Mouse (Mus musculus): ENCODE measurements at regions not wholly inside any gene's neighbourhood (a gene's known extent, or its start where the extent isn't known, plus 50 kb on each side); places are given as distances from the start of the nearest gene placed in this dataset.

- Histone ChIP-seq H3K4me2 (no peak overlapping the region), H3K9me3 (no peaks in the 10 kb centered on the region), H3K4me1 (no peaks in the 10 kb centered on the region), H3K27me3 (replicated peaks) (no peaks in the 10 kb centered on the region), H3K4me3 (replicated peaks) (no peak overlapping the region), H3K27ac (no peak overlapping the region), H3K36me3 (no peaks in the 10 kb centered on the region), H3K9ac (no peak overlapping the region)
- WGBS = 68% methylated on average over 4 of the region's 4 CpGs
- ATAC-seq (ENCODE audit: insufficient read depth, low FRiP score, low read depth) = no peak
These were observed 139.2 kb upstream of the Lpp start for GRCm38 (mm10) chr16:24254143-24254542.

GRCm38 (mm10) chr16:24247291-24247690, 146.0 kb upstream of the Lpp start:
- no peak overlapping the region for H3K9ac ChIP-seq
- H3K27me3 ChIP-seq (replicated peaks) = no peaks in the 10 kb centered on the region
- H3K4me2 ChIP-seq = no peak overlapping the region
- H3K4me1 ChIP-seq = no peaks in the 10 kb centered on the region
- H3K36me3 ChIP-seq = no peaks in the 10 kb centered on the region
- H3K27ac ChIP-seq = no peak overlapping the region
- 49% methylated on average over 5 of the region's 5 CpGs for WGBS
- ATAC-seq (ENCODE audit: insufficient read depth, low FRiP score, low read depth) = no peak
- no peak overlapping the region for H3K4me3 ChIP-seq (replicated peaks)
- H3K9me3 ChIP-seq = no peaks in the 10 kb centered on the region

DNA sequence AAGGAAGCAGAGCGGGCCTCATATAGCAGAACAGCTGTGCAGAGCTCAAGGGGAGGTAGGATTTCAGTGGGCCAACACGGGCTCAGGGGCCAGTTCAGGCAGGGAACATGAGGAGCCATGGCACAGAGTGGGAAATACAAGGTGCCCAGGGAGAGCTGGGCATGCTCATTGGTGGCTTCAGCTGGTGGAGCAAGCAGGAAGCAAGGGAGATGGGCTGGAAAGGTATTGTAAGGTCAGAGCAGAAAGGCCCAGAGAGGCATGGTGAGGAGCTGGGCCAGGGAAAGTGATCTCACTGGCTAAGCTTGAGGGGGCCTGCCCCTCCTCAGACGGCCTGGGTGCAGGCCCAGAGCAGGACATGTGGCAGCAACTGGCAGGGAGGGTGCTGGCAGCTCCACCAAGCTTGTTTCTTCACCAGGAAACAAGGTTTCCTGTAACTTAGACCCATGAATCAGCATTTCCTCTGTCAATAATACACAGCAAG, 155.2 kb upstream of the Lpp start:
- Histone ChIP-seq H3K27ac (no peak overlapping the region), H3K27me3 (replicated peaks) (no peaks in the 10 kb centered on the region), H3K4me3 (replicated peaks) (no peak overlapping the region), H3K4me2 (no peak overlapping the region), H3K36me3 (no peaks in the 10 kb centered on the region), H3K4me1 (peaks cover 3% of the 10 kb centered on the region; the same call in 1 of the 2 replicates), H3K9me3 (no peaks in the 10 kb centered on the region), H3K9ac (no peak overlapping the region)
- 54% methylated on average over 3 of the region's 3 CpGs for WGBS
- ATAC-seq (ENCODE audit: insufficient read depth, low FRiP score, low read depth) = no peak

DNA sequence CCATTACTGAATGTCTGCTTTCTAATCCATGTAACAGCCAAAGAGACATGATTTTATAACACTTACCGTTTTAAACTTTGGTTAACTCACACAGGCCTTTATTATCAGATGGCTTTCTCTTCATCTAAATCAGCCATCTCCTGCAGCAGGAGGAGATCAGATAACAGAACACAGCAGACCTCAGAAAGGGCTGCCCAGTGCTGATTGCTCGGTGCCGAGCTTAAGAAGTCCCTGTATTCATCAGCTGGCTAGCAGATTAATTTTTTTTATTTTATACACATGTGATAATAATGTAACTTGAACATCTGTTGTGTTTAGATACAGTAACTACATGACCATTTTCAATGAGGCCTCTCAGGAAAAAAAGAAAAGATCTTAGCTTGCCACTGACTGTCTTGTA, 155.9 kb upstream of the Lpp start:
- Histone ChIP-seq H3K27me3 (replicated peaks) (no peaks in the 10 kb centered on the region), H3K9me3 (no peaks in the 10 kb centered on the region), H3K36me3 (no peaks in the 10 kb centered on the region), H3K4me1 (peaks cover 3% of the 10 kb centered on the region; the same call in 1 of the 2 replicates), H3K27ac (no peak overlapping the region), H3K9ac (no peak overlapping the region), H3K4me2 (no peak overlapping the region), H3K4me3 (replicated peaks) (no peak overlapping the region)
- WGBS = 68% methylated on average over 3 of the region's 3 CpGs
- ATAC-seq (ENCODE audit: insufficient read depth, low FRiP score, low read depth) = no peak

GRCm38 (mm10) chr16:24237013-24237412, 156.3 kb upstream of the Lpp start:
- Histone ChIP-seq H3K9ac (no peak overlapping the region), H3K4me2 (no peak overlapping the region), H3K4me1 (peaks cover 3% of the 10 kb centered on the region; the same call in 1 of the 2 replicates), H3K4me3 (replicated peaks) (no peak overlapping the region), H3K27me3 (replicated peaks) (no peaks in the 10 kb centered on the region), H3K27ac (no peak overlapping the region), H3K9me3 (no peaks in the 10 kb centered on the region), H3K36me3 (no peaks in the 10 kb centered on the region)
- no peak for ATAC-seq (ENCODE audit: insufficient read depth, low FRiP score, low read depth)
- 92% methylated on average over 3 of the region's 3 CpGs for WGBS

GRCm38 (mm10) chr16:24236511-24236910, 156.8 kb upstream of the Lpp start:
- Histone ChIP-seq H3K36me3 (no peaks in the 10 kb centered on the region), H3K4me1 (peaks cover 5% of the 10 kb centered on the region; the same call in 1 of the 2 replicates), H3K4me3 (replicated peaks) (no peak overlapping the region), H3K4me2 (no peak overlapping the region), H3K27ac (no peak overlapping the region), H3K9me3 (no peaks in the 10 kb centered on the region), H3K27me3 (replicated peaks) (no peaks in the 10 kb centered on the region), H3K9ac (no peak overlapping the region)
- no peak for ATAC-seq (ENCODE audit: insufficient read depth, low FRiP score, low read depth)
- WGBS = 58% methylated on average over 3 of the region's 3 CpGs

DNA sequence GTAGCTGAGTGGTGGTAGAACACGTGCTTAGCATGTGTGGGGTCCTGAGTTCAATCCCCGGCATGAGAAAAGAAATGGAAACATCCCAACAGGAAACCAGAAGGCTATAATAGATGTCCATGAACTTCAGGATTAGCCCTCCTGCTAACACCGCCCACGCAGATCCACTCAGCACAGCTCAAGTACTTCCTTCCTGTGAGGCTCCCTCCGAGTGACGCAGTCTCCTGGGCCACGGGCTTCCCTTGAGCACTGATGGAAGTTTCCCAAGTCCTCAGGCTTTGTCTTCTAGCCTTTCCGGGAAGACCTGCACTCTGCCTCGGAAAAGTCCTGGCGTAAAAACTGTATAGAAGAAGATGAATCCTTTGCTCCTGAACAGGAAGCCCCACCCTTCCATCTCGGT, 158.5 kb upstream of the Lpp start:
- peaks cover 6% of the 10 kb centered on the region; the same call in 1 of the 2 replicates for H3K4me1 ChIP-seq
- no peak overlapping the region for H3K4me2 ChIP-seq
- no peaks in the 10 kb centered on the region for H3K27me3 ChIP-seq (replicated peaks)
- H3K36me3 ChIP-seq = no peaks in the 10 kb centered on the region
- H3K9ac ChIP-seq = no peak overlapping the region
- ATAC-seq (ENCODE audit: insufficient read depth, low FRiP score, low read depth) = no peak
- 79% methylated on average over 11 of the region's 11 CpGs for WGBS
- H3K27ac ChIP-seq = no peak overlapping the region
- H3K9me3 ChIP-seq = no peaks in the 10 kb centered on the region
- H3K4me3 ChIP-seq (replicated peaks) = no peak overlapping the region

- ATAC-seq (ENCODE audit: insufficient read depth, low FRiP score, low read depth) = no peak
These were observed 161.2 kb upstream of the Lpp start for GRCm38 (mm10) chr16:24232001-24232530.

GRCm38 (mm10) chr16:24231506-24231905, 161.8 kb upstream of the Lpp start:
- Histone ChIP-seq H3K4me3 (replicated peaks) (no peak overlapping the region), H3K4me2 (no peak overlapping the region), H3K9me3 (no peaks in the 10 kb centered on the region), H3K9ac (no peak overlapping the region), H3K4me1 (0 out of 2 replicates have a peak, but pooled peaks cover 4% of the 10 kb centered on the region), H3K36me3 (no peaks in the 10 kb centered on the region), H3K27ac (no peak overlapping the region), H3K27me3 (replicated peaks) (no peaks in the 10 kb centered on the region)
- ATAC-seq (ENCODE audit: insufficient read depth, low FRiP score, low read depth) = no peak
- 67% methylated on average over 5 of the region's 5 CpGs for WGBS

More at GRCm38 (mm10) chr16:24232001-24232530, 161.2 kb upstream of the Lpp start:
- no peaks in the 10 kb centered on the region for H3K36me3 ChIP-seq
- H3K4me2 ChIP-seq = no peak overlapping the region
- no peaks in the 10 kb centered on the region for H3K9me3 ChIP-seq
- H3K9ac ChIP-seq = no peak overlapping the region
- 0 out of 2 replicates have a peak, but pooled peaks cover 4% of the 10 kb centered on the region for H3K4me1 ChIP-seq
- 79% methylated on average over 6 of the region's 6 CpGs for WGBS
- no peak overlapping the region for H3K4me3 ChIP-seq (replicated peaks)
- H3K27ac ChIP-seq = no peak overlapping the region
- H3K27me3 ChIP-seq (replicated peaks) = no peaks in the 10 kb centered on the region

- no peaks in the 10 kb centered on the region for H3K27me3 ChIP-seq (replicated peaks)
- H3K4me2 ChIP-seq = no peak overlapping the region
- H3K27ac ChIP-seq = no peak overlapping the region
- H3K9me3 ChIP-seq = no peaks in the 10 kb centered on the region
- no peaks in the 10 kb centered on the region for H3K36me3 ChIP-seq
- no peak overlapping the region for H3K4me3 ChIP-seq (replicated peaks)
- H3K4me1 ChIP-seq = 0 out of 2 replicates have a peak, but pooled peaks cover 4% of the 10 kb centered on the region
- H3K9ac ChIP-seq = no peak overlapping the region
- ATAC-seq (ENCODE audit: insufficient read depth, low FRiP score, low read depth) = no peak
- 72% methylated on average over 7 of the region's 7 CpGs for WGBS
These were observed 164.2 kb upstream of the Lpp start for GRCm38 (mm10) chr16:24229002-24229607.

GRCm38 (mm10) chr16:24225897-24226296, 167.4 kb upstream of the Lpp start:
- Histone ChIP-seq H3K4me3 (replicated peaks) (no peak overlapping the region), H3K4me1 (no peaks in the 10 kb centered on the region), H3K27ac (no peak overlapping the region), H3K36me3 (no peaks in the 10 kb centered on the region), H3K27me3 (replicated peaks) (no peaks in the 10 kb centered on the region), H3K9ac (no peak overlapping the region), H3K9me3 (no peaks in the 10 kb centered on the region), H3K4me2 (no peak overlapping the region)
- WGBS = 66% methylated on average over 4 of the region's 4 CpGs
- no peak for ATAC-seq (ENCODE audit: insufficient read depth, low FRiP score, low read depth)

- Histone ChIP-seq H3K4me3 (replicated peaks) (no peak overlapping the region), H3K27me3 (replicated peaks) (no peaks in the 10 kb centered on the region), H3K4me1 (no peaks in the 10 kb centered on the region), H3K4me2 (no peak overlapping the region), H3K9me3 (no peaks in the 10 kb centered on the region), H3K27ac (no peak overlapping the region), H3K9ac (no peak overlapping the region), H3K36me3 (no peaks in the 10 kb centered on the region)
- WGBS = 79% methylated on average over 1 of the region's 1 CpGs
- no peak for ATAC-seq (ENCODE audit: insufficient read depth, low FRiP score, low read depth)
These were observed 168.2 kb upstream of the Lpp start for GRCm38 (mm10) chr16:24225090-24225489.
